In genomic region chr16:6503573-6504331, GRCm38 (mm10) we compare ENCODE assay signal across 9 mouse cellular contexts.
DNase-seq lines count a peak whose midpoint lies in the region; ATAC-seq and TF ChIP-seq lines count a peak whose summit lies in the region.
"Had no signal": no experiment of that assay in that cellular context is flagged by ENCODE, and none has a peak within 500 bp of the region (broad histone marks: within the 10 kb centered on the region; RNA-seq: fewer than 3 reads in every experiment).

No protein-coding gene starts in this region.

- H3K4me1 ChIP-seq in liver, adult 2 months (ENCODE audit: control insufficient read depth, insufficient read depth, low read length), result peaks cover 2% of the 10 kb centered on the region; the same call in 1 of the 2 replicates
- no peaks in the 10 kb centered on the region for H3K4me1 ChIP-seq in liver, embryonic 12.5 days
- H3K4me1 ChIP-seq in cortical plate, adult 2 months (ENCODE audit: control insufficient read depth, insufficient read depth, low read length), result no peaks in the 10 kb centered on the region
- H3K4me1 ChIP-seq in limb, embryonic 11.5 days (ENCODE audit: control insufficient read depth, insufficient read depth, low read length), result no peaks in the 10 kb centered on the region
- H3K4me1 ChIP-seq: embryonic facial prominence, embryonic 13.5 days had no signal

- no peaks in the 10 kb centered on the region for H3K79me2 ChIP-seq in liver, adult 2 months (ENCODE audit: control insufficient read depth, insufficient read depth, low read length)

- H3K9me3 ChIP-seq in liver, embryonic 12.5 days (replicated peaks), result no peaks in the 10 kb centered on the region
- H3K9me3 ChIP-seq in limb, embryonic 11.5 days (ENCODE audit: control insufficient read depth, low read length), result no peaks in the 10 kb centered on the region
- H3K9me3 ChIP-seq: embryonic facial prominence, embryonic 13.5 days had no signal

- TF ChIP-seq CTCF in liver, adult 2 months (IDR thresholded peaks at IDR 0.05; ENCODE audit: low read depth, low read length), result peak; percentile 66
- peak; percentile 88 for TF ChIP-seq CTCF in cortical plate, adult 2 months (IDR thresholded peaks at IDR 0.05; ENCODE audit: extremely low read depth, insufficient read depth, low read length)

- no peaks in the 10 kb centered on the region for H3K36me3 ChIP-seq in liver, adult 2 months (ENCODE audit: control insufficient read depth, insufficient read depth, low read length)
- no peaks in the 10 kb centered on the region for H3K36me3 ChIP-seq in liver, embryonic 12.5 days
- no peaks in the 10 kb centered on the region for H3K36me3 ChIP-seq in limb, embryonic 11.5 days (ENCODE audit: control insufficient read depth, insufficient read depth, low read length)
- H3K36me3 ChIP-seq: embryonic facial prominence, embryonic 13.5 days had no signal

- no peak overlapping the region for H3K27ac ChIP-seq in liver, adult 2 months (replicated peaks; ENCODE audit: insufficient read depth, low read depth, low read length)
- H3K27ac ChIP-seq in liver, embryonic 12.5 days, result no peak overlapping the region
- H3K27ac ChIP-seq in cortical plate, adult 2 months (ENCODE audit: insufficient read depth, low read length), result no peak overlapping the region
- H3K27ac ChIP-seq in limb, embryonic 11.5 days (replicated peaks; ENCODE audit: low read depth, low read length), result no peak overlapping the region
- H3K27ac ChIP-seq: embryonic facial prominence, embryonic 13.5 days had no signal

- H3K27me3 ChIP-seq in liver, adult 2 months (ENCODE audit: control insufficient read depth, insufficient read depth, low read length), result no peaks in the 10 kb centered on the region
- no peaks in the 10 kb centered on the region for H3K27me3 ChIP-seq in liver, embryonic 12.5 days (replicated peaks)
- no peaks in the 10 kb centered on the region for H3K27me3 ChIP-seq in limb, embryonic 11.5 days (ENCODE audit: control insufficient read depth, insufficient read depth, low read length)
- H3K27me3 ChIP-seq: embryonic facial prominence, embryonic 13.5 days had no signal

- ATAC-seq in liver, embryonic 12.5 days, result no peak
- ATAC-seq in limb, embryonic 11.5 days (ENCODE audit: insufficient number of reproducible peaks, low FRiP score, low TSS enrichment, low read depth), result no peak
- ATAC-seq in erythroblast, adult 5-6 weeks (replicated peaks; ENCODE audit: low FRiP score, poor library complexity, severe bottlenecking), result no peak

- no peak for TF ChIP-seq POLR2A in liver, adult 2 months (IDR thresholded peaks at IDR 0.05; ENCODE audit: extremely low read depth, insufficient read depth, low read length)
- no peak for TF ChIP-seq POLR2A in cortical plate, adult 2 months (IDR thresholded peaks at IDR 0.05; ENCODE audit: extremely low read depth, insufficient read depth, low read length)

- peak; percentile 29 for DNase-seq in liver, adult 2 months (ENCODE audit: extremely low read depth, low read depth, low spot score)
- peak; percentile 30 for DNase-seq in adrenal gland, adult 2 months
- peak; percentile 18 for DNase-seq in induced T-regulatory cell, adult 2 months (ENCODE audit: low read depth)
- DNase-seq in limb, embryonic 11.5 days (ENCODE audit: low spot score), result peak; percentile 61
- peak; percentile 54 for DNase-seq in right cerebral cortex, adult 18-20 months

- WGBS in liver, adult 2 months, result 56% methylated on average over 5 of the region's 5 CpGs
- WGBS in liver, embryonic 12.5 days (ENCODE audit: insufficient replicate concordance), result 50% methylated on average over 5 of the region's 5 CpGs
- WGBS in limb, embryonic 11.5 days, result 64% methylated on average over 5 of the region's 5 CpGs

- H3K9ac ChIP-seq in liver, adult 2 months (ENCODE audit: low read depth, low read length), result no peak overlapping the region
- no peak overlapping the region for H3K9ac ChIP-seq in liver, embryonic 12.5 days
- H3K9ac ChIP-seq in limb, embryonic 11.5 days (ENCODE audit: low read length), result no peak overlapping the region
- H3K9ac ChIP-seq: embryonic facial prominence, embryonic 13.5 days had no signal

- no peak overlapping the region for H3K4me3 ChIP-seq in liver, adult 2 months (ENCODE audit: insufficient read depth, low read depth, low read length)
- no peak overlapping the region for H3K4me3 ChIP-seq in liver, embryonic 12.5 days
- no peak overlapping the region for H3K4me3 ChIP-seq in cortical plate, adult 2 months (ENCODE audit: insufficient read depth, low read length)
- no peak overlapping the region for H3K4me3 ChIP-seq in limb, embryonic 11.5 days (ENCODE audit: low read depth, low read length)
- H3K4me3 ChIP-seq: embryonic facial prominence, embryonic 13.5 days had no signal

- no peak overlapping the region for H3K4me2 ChIP-seq in liver, embryonic 12.5 days
- no peak overlapping the region for H3K4me2 ChIP-seq in limb, embryonic 11.5 days (ENCODE audit: low read depth, severe bottlenecking)
- H3K4me2 ChIP-seq: embryonic facial prominence, embryonic 13.5 days had no signal
